Mouse (Mus musculus) MEL (cell line): ENCODE measurements around the gene Klhdc9.

Experiments used
- CHD2 ChIP-seq: IDR thresholded peaks from 2 replicates; pipeline ENCODE4 v1.6.1; 2011; ENCODE audit warnings: low read length, improper control_type of control experiment
- HCFC1 ChIP-seq: IDR thresholded peaks from 2 replicates; pipeline ENCODE4 v1.6.1; 2012; ENCODE audit warnings: low read depth, mild to moderate bottlenecking, inconsistent platforms, low read length, improper control_type of control experiment, moderate library complexity
- KAT2A ChIP-seq: conservative IDR thresholded peaks from 2 replicates; pipeline ENCODE4 v1.6.1; 2012; ENCODE audit warnings: low read depth, low read length, improper control_type of control experiment, inconsistent platforms

GRCm38 (mm10) chr1:171402991-171403390 is 42.4 kb upstream of the Klhdc9 start:
- no peak for TF ChIP-seq KAT2A
- TF ChIP-seq HCFC1: no peak
- TF ChIP-seq CHD2: no peak
